Mouse (Mus musculus) kidney, postnatal 4 days (tissue): ENCODE data around the gene Ifit1bl2.
"Not testable (repeated sequence)": the region's sequence is repeated elsewhere in the genome, so short reads cannot be mapped to it uniquely, and the experiment has no call there.

ENCODE experiments used
- DNase-seq, 2 experiments: peaks; one replicate each; pipeline ENCODE4 v3.0.0; 2021; ENCODE audit warnings: mixed read lengths in 2 of 2

Ifit1bl2 gene

DNA sequence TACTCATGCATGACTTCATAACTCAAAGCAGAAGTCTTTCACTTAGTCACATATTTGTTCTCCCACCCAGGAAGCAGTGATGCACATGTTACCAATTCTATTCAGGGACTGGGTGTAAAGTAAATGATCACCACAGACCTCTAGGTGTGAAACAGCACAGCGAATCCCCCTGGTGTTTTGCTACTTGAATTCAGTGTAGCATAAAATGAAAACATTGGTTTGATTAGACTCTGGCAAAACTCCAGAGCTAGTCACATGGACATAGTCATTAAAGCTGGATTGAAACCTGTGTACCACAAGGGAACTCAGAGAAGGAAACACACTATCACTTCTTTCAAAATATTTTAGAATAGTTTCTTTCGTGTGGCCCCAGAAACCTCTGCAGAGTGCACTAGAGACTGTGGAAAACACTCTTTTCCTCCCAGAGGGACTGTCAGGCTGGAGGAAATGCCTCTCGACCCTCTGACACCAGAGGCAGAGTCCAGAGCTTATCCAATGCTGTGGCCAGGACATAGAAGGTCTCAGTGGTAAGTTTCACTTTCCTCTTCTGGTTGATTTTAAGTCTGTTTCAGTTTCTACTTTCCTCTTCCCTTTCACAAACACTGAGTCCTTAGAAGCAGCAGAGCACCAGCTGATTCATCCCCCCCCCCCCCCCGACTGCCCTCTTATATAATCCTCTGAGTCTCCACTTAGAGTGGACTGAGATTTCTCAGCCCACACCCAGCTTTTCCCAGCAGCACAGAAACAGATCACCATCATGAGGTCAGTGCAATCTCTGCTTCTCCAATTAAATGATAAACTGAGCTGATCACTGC lies 33.1 kb downstream of the Ifit1bl2 start, which contains the start of gene Ifit3b:
Gene Ifit3b, plus strand, starts transcription at position 734 of the 815 bp plus-strand sequence.
- DNase-seq, result peak; percentile 48 to 69

DNA sequence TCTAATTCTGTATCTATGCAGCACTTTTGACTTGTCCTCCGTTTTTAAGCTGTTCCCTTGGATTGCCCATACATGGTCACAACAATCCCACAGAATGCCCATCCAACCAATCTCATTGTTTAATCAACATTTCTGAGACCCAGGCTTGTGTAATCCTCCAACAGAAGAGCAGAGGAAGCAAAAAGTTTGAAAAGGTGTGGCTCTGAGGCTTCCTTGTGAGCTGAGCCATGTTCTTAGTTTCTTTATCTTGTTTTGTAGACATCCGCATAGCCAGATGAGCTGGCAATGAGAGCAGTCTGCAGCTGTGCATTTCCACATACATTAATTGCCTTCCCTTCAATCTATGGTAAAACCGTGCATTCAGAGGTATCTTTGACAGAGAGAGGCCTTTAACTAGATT lies 35.1 kb downstream of the Ifit1bl2 start:
- DNase-seq, result no peak

DNA sequence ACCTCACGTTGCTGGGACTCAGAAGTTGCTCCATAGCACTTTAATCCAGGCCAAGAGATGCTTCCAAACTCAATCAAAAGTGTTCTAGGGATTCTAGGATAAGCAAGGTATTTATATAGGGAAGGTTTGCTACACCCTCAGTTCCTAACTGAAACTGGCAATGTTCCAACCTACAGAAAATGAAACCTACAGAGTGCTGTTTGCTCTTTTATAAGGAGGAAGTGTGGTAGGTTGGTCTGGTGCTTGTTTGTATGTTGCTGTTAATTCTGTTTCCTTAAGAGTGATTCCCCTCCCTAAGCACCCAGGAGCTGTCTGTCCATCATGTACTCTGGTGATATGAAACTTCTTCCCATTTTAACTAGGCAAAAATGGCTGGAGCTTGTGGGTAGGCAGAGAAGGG lies 38.7 kb downstream of the Ifit1bl2 start, which contains the start of gene Ifit1bl1:
Gene Ifit1bl1, minus strand, starts transcription at position 69 of the 400 bp plus-strand sequence.
- DNase-seq, result not testable (repeated sequence)

DNA sequence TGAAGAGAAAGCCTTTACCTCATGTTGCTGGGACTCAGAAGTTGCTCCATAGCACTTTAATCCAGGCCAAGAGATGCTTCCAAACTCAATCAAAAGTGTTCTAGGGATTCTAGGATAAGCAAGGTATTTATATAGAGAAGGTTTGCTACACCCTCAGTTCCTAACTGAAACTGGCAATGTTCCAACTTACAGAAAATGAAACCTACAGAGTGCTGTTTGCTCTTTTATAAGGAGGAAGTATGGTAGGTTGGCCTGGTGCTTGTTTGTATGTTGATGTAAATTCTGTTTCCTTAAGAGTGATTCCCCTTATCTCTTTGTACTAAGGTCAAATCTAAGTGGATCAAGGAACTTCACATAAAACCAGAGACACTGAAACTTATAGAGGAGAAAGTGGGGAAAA lies 41.3 kb downstream of the Ifit1bl2 start:
- not testable (repeated sequence) for DNase-seq

DNA sequence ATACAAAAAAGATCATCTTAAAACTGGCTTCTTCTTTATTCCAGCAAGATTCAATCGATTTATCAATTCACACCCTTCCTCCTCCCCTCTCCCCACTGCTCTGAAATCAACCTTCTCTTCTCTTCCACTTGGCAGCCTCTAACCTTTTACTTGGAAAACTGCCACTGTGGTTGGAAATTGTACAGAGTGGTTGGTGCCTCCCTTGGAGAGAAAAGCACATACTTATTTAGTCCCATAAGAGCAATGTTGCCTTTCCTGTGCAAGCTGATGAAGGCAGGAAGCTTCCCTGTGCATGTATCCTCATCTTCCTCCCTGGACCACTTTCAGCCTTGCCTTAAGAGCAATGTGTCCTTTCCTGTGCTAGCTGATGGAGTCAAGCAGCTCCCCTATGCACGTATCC lies 42.2 kb downstream of the Ifit1bl2 start:
- DNase-seq, result no peak

DNA sequence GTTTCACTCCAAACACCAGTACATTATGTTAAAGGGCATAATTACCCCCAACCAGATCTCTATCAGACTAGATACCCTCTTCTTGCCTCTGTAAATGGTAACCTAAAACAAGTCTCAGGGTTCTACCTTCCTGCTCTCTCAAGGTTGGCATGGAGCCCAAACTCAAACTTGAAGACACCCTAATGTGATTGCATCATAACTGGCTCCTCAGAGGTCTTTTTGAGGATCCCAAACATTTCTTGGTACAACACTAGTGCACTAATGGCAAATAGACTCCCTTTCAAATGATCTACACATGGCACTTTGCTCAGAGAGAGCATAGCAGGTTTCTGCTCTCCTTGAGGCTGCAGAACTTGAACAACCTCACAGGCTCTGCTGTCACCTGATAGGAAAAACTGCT lies 43.7 kb downstream of the Ifit1bl2 start:
- DNase-seq, result no peak

DNA sequence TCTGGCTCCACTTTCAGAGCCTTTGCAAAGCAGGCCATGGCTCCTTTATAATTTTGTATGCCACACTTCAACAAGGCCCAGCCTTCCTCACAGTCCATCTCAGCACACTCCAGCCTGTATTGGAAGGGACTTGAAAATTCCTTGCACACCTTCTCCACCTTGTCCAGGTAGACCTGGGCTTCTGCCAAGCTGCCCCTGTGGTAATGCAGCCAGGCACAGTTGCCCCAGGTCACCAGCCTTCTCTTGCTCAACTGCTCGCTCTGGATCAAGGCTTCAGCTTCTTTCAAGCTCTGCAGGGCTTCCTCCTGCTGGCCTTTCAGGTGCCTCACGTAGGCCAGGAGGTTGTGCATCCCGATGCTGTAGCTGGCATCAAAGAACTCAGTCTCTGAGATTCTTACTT lies 46.0 kb downstream of the Ifit1bl2 start:
- DNase-seq, result not testable (repeated sequence)

DNA sequence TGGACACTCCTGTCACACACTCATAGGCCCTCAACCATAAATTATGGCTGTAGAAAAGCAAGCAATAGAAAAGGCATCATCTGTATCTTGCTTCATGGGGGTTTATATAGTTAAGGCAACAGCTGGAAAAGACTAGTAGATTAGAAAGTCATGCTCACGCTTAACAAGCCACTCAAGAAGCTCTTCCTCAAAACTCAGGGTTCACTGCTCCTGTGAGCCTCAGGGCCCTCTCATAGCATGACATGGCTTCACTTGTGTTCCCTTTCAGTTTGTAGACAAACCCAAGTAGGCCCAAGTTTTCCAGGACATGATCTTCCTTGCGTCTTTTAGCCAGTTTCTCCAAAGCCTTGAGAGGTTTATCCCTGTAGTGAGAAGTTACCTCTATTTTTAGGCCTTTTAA lies 47.1 kb downstream of the Ifit1bl2 start:
- DNase-seq, result no peak

DNA sequence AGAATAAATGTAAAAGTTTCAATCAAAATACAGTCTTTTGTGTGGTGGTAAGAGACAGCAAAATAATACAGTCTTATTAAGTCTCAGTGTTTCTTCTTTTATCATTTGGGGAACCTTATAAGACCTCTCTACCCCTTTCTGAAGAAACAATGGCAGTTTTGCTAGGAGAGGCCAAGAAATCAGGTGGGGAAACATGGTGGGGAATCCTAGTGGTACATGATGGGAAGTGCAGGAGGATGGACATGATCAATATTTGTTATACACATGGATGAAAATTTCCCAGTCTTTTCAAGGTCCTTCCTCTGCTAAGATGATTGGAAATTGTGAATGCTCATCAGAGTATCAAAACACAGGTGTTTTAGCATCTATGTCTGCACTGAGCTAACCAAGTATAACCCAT lies 51.6 kb downstream of the Ifit1bl2 start:
- no peak for DNase-seq

DNA sequence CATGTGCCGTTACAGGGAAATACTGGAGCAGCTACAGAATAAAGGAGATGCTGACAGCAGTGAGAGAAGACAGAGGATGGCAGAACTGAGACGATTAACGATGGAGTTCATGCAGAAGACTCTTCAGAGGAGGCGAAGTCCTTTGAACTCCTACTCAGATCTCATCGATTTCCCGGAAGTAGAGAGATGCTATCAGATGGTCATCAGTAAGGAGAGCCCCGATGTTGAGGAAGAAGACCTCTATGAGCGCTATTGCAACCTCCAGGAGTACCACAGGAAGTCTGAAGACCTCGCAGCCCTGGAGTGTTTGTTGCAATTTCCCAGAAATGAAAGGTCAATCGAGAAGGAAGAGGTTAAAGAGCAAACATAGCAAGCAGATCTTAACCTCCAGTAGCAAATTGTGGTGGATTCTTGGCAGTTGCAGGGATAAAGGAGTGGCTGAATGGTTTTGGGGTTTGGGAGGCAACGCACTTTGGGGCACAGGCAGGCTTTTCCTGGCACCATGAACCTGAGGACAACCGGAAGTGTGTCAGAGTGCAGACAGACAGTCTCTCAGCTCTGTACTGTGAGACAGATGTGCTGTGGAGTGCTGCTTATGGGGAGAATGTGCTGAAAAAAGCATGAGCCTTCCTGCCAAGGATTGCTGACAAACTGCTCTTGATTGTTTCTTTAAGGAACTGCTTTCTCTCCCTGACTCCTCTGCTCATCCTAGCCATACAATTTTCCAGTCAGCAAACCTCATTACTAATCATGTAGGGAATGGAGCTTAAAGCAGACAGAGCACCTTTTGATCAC lies 52.4 kb downstream of the Ifit1bl2 start:
- DNase-seq, result not testable (repeated sequence)

DNA sequence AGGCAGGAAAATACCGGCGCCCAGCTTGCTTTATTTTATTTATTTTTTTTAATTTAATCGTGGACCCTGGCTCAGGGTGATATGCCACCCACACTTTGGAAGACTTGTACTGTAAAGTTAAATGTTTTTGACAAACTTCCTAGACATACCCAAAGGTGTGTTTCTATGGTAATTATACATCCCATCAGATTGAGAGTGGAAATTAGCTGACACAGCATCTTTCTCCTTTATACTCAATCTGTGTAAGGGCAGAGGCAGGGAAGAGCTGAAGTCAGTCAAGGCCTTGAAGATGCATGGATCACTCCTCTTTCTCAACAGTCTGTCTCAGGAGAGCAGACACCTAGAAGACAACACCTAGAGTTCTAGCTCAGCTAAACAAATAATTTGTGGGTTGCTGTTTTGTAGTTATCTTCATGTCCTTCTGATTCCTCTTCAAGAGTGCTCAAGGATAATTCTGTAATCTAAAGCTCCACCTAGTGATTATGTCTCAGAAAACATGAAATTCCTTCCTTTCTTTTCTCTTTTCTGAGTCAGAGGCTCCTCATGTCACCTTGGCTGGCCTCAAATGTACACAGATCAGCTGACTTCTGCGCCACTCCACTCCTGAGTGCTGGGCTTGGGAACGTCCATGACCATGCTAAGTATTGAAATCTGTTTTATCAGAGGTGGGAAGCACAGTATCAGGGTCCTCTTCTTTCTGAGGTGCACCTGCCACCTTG lies 54.6 kb downstream of the Ifit1bl2 start:
- not testable (repeated sequence) for DNase-seq

DNA sequence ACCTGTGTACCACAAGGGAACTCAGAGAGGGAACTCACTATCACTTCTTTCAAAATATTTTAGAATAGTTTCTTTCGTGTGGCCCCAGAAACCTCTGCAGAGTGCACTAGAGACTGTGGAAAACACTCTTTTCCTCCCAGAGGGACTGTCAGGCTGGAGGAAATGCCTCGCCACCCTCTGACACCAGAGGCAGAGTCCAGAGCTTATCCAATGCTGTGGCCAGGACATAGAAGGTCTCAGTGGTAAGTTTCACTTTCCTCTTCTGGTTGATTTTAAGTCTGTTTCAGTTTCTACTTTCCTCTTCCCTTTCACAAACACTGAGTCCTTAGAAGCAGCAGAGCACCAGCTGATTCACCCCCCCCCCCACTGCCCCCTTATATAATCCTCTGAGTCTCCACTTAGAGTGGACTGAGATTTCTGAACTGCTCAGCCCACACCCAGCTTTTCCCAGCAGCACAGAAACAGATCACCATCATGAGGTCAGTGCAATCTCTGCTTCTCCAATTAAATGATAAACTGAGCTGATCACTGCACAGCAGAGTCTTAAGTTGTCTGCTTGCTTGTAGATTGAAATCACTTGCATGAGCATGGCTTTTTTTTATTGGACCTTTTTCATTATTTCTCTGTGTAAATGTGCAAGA lies 57.3 kb downstream of the Ifit1bl2 start, which contains the start of gene Ifit3:
Gene Ifit3, plus strand, starts transcription at position 406 of the 641 bp plus-strand sequence.
- DNase-seq, result peak; percentile 21 to 49

DNA sequence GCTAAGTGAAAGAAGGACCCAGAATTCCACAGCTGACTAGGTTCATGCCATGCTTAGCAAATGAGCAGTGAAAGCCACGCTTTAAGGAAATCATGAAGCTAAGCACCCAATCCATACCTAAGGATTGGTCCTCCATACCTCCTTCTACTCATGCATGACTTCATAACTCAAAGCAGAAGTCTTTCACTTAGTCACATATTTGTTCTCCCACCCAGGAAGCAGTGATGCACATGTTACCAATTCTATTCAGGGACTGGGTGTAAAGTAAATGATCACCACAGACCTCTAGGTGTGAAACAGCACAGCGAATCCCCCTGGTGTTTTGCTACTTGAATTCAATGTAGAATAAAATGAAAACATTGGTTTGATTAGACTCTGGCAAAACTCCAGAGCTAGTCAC lies 57.8 kb downstream of the Ifit1bl2 start:
- not testable (repeated sequence) for DNase-seq

DNA sequence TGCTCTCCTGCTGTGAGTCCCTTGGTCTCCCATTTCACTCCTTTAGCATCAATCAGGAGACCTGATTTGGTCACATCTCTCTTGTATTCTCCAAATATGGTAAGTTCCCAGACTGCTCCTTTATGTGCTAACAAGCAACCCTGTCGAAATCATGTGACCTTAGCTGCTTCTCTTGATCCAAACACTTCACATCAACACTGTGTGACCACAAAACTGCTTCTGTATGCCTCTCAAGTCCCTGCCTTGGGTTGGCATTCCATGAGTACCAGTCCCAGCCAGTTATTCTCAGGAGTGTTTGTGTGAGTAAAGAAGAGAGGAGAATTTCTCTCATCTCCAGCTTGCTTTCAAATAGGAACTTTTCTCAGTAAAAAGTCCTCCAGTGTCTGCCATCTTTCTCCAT lies 63.4 kb downstream of the Ifit1bl2 start:
- DNase-seq, result no peak

DNA sequence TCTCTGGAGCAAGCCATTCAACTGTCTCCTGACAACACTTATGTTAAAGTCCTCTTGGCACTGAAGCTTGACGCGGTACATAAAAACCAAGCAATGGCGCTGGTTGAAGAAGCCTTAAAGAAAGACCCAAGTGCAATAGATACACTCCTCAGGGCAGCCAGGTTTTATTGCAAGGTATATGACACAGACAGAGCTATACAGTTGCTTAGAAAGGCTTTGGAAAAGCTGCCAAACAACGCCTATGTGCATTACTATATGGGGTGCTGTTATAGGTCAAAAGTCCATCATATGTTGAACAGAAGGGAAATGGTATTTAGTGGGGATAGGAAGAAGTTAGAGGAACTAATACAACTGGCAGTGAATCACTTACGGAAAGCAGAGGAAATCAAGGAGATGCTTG lies 66.9 kb downstream of the Ifit1bl2 start:
- DNase-seq, result no peak

DNA sequence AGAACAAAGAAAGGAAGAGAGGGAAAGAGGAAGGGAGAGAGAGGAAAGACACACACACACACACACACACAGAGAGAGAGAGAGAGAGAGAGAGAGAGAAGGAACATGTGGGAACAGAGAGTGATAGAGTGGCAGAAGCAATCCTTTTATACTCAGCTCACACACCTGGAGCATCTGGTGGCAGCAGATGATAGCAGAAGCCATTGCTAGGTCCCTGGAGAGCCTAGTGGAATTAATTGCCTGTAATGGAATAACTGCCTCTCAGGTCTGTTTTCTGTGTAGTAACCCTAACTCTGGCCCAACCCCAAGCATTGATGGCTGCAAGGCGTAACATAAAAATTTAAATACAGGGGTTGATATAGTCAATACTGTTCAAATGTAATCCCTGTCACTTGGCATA lies 69.5 kb downstream of the Ifit1bl2 start:
- no peak for DNase-seq

DNA sequence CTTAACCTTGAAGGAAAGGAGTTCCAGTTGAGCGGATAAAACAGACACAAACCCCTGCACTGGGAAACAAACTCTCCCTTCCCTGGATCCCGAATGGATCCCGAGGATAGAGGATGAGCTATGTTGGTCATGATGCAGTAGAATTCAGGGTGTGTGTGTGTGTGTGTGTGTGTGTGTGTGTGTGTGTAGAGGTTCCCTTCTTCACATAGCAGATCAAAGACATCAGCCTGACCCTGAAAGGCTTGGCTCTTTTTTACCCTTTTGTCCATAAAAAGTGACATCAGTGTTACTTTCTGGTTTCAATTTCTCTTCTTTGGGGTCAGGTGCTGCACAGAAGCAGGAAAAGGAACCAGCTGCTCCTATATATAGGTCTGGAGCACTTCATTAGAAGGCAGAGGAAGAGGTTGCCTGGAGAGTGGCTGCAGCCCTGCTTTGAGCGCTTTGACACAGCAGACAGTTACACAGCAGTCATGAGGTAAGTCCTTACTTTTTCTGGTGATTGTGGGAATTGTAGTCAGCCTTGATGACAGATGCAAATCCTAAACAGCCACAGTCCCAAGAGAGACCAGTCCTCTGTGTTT lies 70.6 kb downstream of the Ifit1bl2 start:
- peak in 1 of 2 experiments; percentile 23 for DNase-seq

DNA sequence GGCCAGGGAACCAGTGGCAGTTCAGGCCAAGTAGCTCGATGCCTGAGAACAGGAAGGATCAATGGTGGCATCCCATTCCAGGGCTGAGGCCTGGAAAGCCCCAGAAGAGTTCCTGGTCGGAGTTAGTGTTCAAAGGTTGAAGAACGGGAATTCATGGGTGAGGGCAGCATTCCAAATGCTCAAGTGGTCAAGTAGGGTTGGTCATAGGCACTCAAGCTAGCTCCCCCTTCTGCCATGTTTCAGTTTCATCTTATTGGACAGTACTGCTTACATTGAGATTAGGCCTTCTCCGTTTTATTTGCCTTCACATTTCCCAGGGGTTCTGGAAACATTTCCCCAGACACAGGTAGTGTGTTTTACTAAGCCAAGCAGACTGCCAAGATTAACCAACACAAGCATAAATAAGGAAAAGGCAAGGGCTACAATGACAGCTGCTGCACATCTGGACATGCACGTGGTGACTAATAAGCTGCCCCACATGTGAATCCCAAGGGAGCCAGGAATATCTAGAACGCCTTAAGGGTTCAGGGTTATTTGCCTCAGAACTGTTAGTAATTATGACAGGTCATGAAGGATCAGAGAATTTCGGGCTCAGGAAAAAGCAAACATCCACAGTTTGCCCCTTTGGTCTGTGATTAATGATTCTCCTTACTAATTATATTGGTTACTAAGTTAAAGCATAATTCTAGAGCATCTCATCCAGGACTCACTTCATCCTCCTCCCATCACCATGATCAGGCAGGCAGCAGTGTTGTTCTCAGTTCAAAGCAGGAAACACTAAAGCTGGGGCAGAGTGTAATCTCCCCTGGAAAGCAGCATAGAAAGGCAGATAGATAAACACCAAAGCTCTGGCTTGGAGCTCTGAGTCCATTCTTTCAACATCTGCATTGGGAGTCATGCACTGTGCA lies 71.3 kb downstream of the Ifit1bl2 start:
- DNase-seq, result no peak
